Mouse (Mus musculus) hindbrain, embryonic 13.5 days (tissue): ENCODE measurements around the gene Mbd6. TPM values are rescaled to one million over a fixed set of nuclear protein-coding genes. Genes with fewer than 3 reads are reported as not detected.

Source experiments
- ATAC-seq: fragments of 200-750 bp; cut with Nextera tagmentation; 2 replicates; pipeline ENCODE4 v1.8.0; 2017; ENCODE audit warnings: moderate TSS enrichment; ENCODE audit not compliant: low FRiP score
- H3K27ac ChIP-seq: fragments of 300-500 bp; sonication (generic); 2 replicates; pipeline ENCODE4 v1.5.1; 2015; ENCODE audit warnings: inconsistent platforms, mild to moderate bottlenecking, moderate library complexity
- H3K27me3 ChIP-seq: fragments of 300-500 bp; sonication (generic); 2 replicates; pipeline ENCODE4 v1.6.1; 2015; ENCODE audit warnings: mild to moderate bottlenecking, inconsistent platforms
- H3K36me3 ChIP-seq: fragments of 300-500 bp; sonication (generic); 2 replicates; pipeline ENCODE4 v1.6.1; 2015; ENCODE audit warnings: mild to moderate bottlenecking, inconsistent platforms
- H3K4me1 ChIP-seq: fragments of 300-500 bp; sonication (generic); replicated peaks from 2 replicates; pipeline ENCODE4 v1.6.1; 2015; ENCODE audit warnings: inconsistent platforms
- H3K4me2 ChIP-seq: fragments of 300-500 bp; sonication (generic); 2 replicates; pipeline ENCODE4 v1.6.1; 2015; ENCODE audit warnings: inconsistent platforms, mild to moderate bottlenecking, moderate library complexity
- H3K4me3 ChIP-seq: fragments of 300-500 bp; sonication (generic); 2 replicates; pipeline ENCODE4 v1.5.1; 2015; ENCODE audit warnings: mild to moderate bottlenecking, inconsistent platforms
- H3K9ac ChIP-seq: fragments of 300-500 bp; sonication (generic); 2 replicates; pipeline ENCODE4 v1.6.1; 2015; ENCODE audit warnings: mild to moderate bottlenecking, inconsistent platforms
- H3K9me3 ChIP-seq: fragments of 300-500 bp; sonication (generic); 2 replicates; pipeline ENCODE4 v1.6.1; 2016; ENCODE audit warnings: inconsistent platforms
- WGBS: fragments of 180-500 bp; shearing (Covaris S2); methylation state at CpG from one replicate; pipeline ENCODE4 v1.1.7; 2015; 5-methylcytosine and 5-hydroxymethylcytosine counted together
- polyA plus RNA-seq: library from polyadenylated mRNA; unstranded; fragments of >200 nt; fragmentation: Nextera tagmentation; extraction: Ambion mirVana; gene quantifications from 2 replicates; pipeline ENCODE4 v1.2.1, GENCODE M21; 2015

Mbd6 gene
- polyA plus RNA-seq, 1 experiment from 2014 or later = 16.5 TPM

DNA sequence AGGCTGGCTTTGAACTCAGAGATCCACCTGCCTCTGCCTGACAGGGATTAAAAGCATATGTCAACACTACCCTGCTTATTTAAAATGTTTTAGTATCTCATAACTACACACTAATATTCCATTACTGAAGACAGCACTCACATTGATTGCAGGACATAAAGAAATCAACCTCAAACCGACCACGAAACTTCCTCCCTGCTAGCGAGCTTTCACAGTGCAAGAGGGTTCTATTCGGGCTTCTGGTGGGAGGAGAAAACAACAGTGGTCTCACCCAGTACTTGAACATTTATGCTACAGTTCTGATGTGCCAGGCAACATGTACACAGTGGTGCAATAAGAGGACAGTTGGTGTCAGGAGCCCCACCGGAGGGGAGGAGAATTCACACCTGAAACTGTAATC is 38.0 kb downstream of the Mbd6 start:
- WGBS = 87% methylated on average over 5 of the region's 5 CpGs
- Histone ChIP-seq H3K4me2 (no peak overlapping the region), H3K4me3 (no peak overlapping the region), H3K27ac (no peak overlapping the region), H3K36me3 (peaks cover 40% of the 10 kb centered on the region), H3K4me1 (0 out of 2 replicates have a peak, but pooled peaks cover 6% of the 10 kb centered on the region), H3K27me3 (no peaks in the 10 kb centered on the region), H3K9me3 (no peaks in the 10 kb centered on the region), H3K9ac (no peak overlapping the region)
- no peak for ATAC-seq

DNA sequence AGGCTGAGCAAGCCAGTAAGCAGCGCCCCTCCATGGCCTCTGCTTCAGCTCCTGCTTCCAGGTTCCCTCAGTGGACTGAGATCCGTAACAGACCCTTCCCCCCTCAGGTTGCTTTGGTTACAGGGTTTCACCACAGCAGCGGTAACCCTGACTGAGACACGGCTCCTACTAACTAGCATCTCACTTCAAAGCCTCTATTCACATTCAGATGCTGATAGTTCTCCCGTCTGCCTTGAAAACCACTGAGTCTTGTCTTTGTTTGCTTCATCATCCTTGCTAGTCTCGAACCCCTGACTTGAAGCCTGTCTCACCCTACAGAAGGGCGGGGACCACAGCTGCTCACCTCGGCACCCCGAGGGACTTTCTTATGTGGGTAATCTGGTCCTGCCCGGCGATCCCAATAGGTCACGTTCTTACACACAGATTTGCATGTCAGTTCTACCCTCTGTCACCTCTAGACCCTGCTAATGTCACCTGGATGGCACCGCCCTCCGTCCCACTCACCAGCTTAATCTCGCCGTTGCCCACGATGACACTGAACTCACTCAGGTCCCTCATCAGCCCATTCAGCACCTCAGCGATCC is 50.5 kb downstream of the Mbd6 start:
- Histone ChIP-seq H3K4me3 (no peak overlapping the region), H3K4me1 (0 out of 2 replicates have a peak, but pooled peaks cover 4% of the 10 kb centered on the region), H3K27me3 (no peaks in the 10 kb centered on the region), H3K27ac (no peak overlapping the region), H3K4me2 (no peak overlapping the region), H3K9ac (no peak overlapping the region), H3K9me3 (no peaks in the 10 kb centered on the region), H3K36me3 (peaks cover 90% of the 10 kb centered on the region)
- 72% methylated on average over 18 of the region's 18 CpGs for whole genome bisulfite sequencing
- ATAC-seq = no peak

DNA sequence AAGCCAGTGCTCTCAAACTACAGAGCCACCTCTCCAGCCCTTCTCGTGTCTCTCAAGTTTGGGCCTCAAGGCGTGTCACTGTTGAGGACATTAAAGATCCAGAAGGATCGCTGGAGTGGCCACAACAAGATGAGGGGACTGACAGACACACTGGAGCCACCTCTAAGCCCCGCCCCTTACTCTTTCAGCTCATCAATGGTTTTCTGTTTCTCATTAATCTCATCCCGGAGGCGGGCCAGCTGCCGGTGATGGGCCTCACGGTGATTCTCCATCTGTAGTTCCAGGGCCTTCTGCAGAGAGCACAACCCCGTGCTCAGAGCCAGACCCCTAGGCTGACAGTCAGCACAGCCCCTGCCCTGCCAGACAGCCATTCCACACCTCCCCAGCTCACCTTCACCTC is 52.3 kb downstream of the Mbd6 start:
- ATAC-seq = no peak
- WGBS = 33% methylated on average over 9 of the region's 9 CpGs
- H3K27me3 ChIP-seq = no peaks in the 10 kb centered on the region
- H3K27ac ChIP-seq = no peak overlapping the region
- no peaks in the 10 kb centered on the region for H3K9me3 ChIP-seq
- H3K4me2 ChIP-seq = no peak overlapping the region
- H3K4me3 ChIP-seq = no peak overlapping the region
- peaks cover 89% of the 10 kb centered on the region for H3K36me3 ChIP-seq
- 0 out of 2 replicates have a peak, but pooled peaks cover 4% of the 10 kb centered on the region for H3K4me1 ChIP-seq
- H3K9ac ChIP-seq = no peak overlapping the region

DNA sequence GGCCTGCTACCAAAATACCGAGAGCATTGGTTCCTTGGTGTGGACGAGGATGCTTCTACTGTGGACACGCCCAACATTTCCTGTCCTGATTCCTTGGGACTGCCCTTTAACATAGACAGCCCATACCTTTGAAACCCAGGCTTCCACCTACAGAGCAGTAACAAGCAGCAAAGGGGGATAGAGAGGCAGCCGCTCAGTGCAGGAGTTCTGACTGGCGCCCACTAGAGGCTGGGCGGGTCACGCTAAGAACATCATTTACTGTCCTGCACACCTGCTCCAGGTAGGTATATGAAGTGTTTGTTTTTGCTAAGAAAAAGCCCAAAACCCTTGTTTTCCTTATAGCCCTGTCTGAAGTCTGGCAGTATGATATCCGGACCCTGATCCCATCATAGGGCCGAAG is 55.7 kb downstream of the Mbd6 start:
- no peaks in the 10 kb centered on the region for H3K27me3 ChIP-seq
- H3K36me3 ChIP-seq = peaks cover 87% of the 10 kb centered on the region
- H3K9me3 ChIP-seq = no peaks in the 10 kb centered on the region
- no peak overlapping the region for H3K4me2 ChIP-seq
- no peak overlapping the region for H3K27ac ChIP-seq
- H3K4me1 ChIP-seq = 0 out of 2 replicates have a peak, but pooled peaks cover 4% of the 10 kb centered on the region
- no peak overlapping the region for H3K9ac ChIP-seq
- 89% methylated on average over 9 of the region's 9 CpGs for WGBS
- ATAC-seq = no peak
- H3K4me3 ChIP-seq = no peak overlapping the region

Other genes with a start within 250 kb of the Mbd6 start
- gene Mettl1, start 247.6 kb downstream of the Mbd6 start, polyA plus RNA-seq = 21.6 and 22.8 TPM in 2 replicates
- 0.12 and 0.28 TPM in 2 replicates for gene Eef1akmt3, start 247.5 kb downstream of the Mbd6 start, polyA plus RNA-seq
- 0.23 and 0.27 TPM in 2 replicates for gene Cyp27b1, start 240.8 kb downstream of the Mbd6 start, polyA plus RNA-seq
- 5.8 and 5.9 TPM in 2 replicates for gene March9, start 228.8 kb downstream of the Mbd6 start, polyA plus RNA-seq
- 1,183 and 1,237 TPM in 2 replicates for gene Cdk4, start 225.5 kb downstream of the Mbd6 start, polyA plus RNA-seq
- gene Tspan31, start 218.8 kb downstream of the Mbd6 start, polyA plus RNA-seq = 122 and 129 TPM in 2 replicates
- 3.0 and 3.1 TPM in 2 replicates for gene Agap2, start 213.7 kb downstream of the Mbd6 start, polyA plus RNA-seq
- 144 and 146 TPM in 2 replicates for gene Os9, start 167.9 kb downstream of the Mbd6 start, polyA plus RNA-seq
- gene B4galnt1, start 123.8 kb downstream of the Mbd6 start, polyA plus RNA-seq = 40.6 and 42.3 TPM in 2 replicates
- 1.0 and 1.1 TPM in 2 replicates for gene Slc26a10, start 108.4 kb downstream of the Mbd6 start, polyA plus RNA-seq
- 28.4 and 30.7 TPM in 2 replicates for gene Arhgef25, start 98.9 kb downstream of the Mbd6 start, polyA plus RNA-seq
- gene Dtx3, start 93.3 kb downstream of the Mbd6 start, polyA plus RNA-seq = 211 and 221 TPM in 2 replicates
- gene Pip4k2c, start 77.4 kb downstream of the Mbd6 start, polyA plus RNA-seq = 20.0 and 22.1 TPM in 2 replicates
- gene Kif5a, start 25.7 kb downstream of the Mbd6 start, polyA plus RNA-seq = 86.3 and 88.5 TPM in 2 replicates
- 308 and 330 TPM in 2 replicates for gene Dctn2, start 22.6 kb downstream of the Mbd6 start, polyA plus RNA-seq
- gene Mars, start 22.8 kb upstream of the Mbd6 start, polyA plus RNA-seq = 116 and 119 TPM in 2 replicates
- 1.0 and 1.1 TPM in 2 replicates for gene Arhgap9, start 32.9 kb upstream of the Mbd6 start, polyA plus RNA-seq
- 1.6 and 1.8 TPM in 2 replicates for gene Gli1, start 53.0 kb upstream of the Mbd6 start, polyA plus RNA-seq
- not detected in 2 replicates for gene Inhbe, start 65.4 kb upstream of the Mbd6 start, polyA plus RNA-seq
- 0.09 TPM in 1 of 2 replicates, not detected in the other for gene Inhbc, start 81.4 kb upstream of the Mbd6 start, polyA plus RNA-seq
- gene R3hdm2, start 91.3 kb upstream of the Mbd6 start, polyA plus RNA-seq = 36.4 and 39.9 TPM in 2 replicates
- 2.5 TPM in 2 replicates for gene Stac3, start 212.7 kb upstream of the Mbd6 start, polyA plus RNA-seq
- gene Ndufa4l2, start 225.9 kb upstream of the Mbd6 start, polyA plus RNA-seq = 13.4 and 15.5 TPM in 2 replicates
- gene Shmt2, start 233.4 kb upstream of the Mbd6 start, polyA plus RNA-seq = 52.7 and 57.5 TPM in 2 replicates
- 139 and 176 TPM in 2 replicates for gene Nxph4, start 245.5 kb upstream of the Mbd6 start, polyA plus RNA-seq